Mouse (Mus musculus): Measurements from ENCODE around the gene Spata21.

Spata21 gene

DNA sequence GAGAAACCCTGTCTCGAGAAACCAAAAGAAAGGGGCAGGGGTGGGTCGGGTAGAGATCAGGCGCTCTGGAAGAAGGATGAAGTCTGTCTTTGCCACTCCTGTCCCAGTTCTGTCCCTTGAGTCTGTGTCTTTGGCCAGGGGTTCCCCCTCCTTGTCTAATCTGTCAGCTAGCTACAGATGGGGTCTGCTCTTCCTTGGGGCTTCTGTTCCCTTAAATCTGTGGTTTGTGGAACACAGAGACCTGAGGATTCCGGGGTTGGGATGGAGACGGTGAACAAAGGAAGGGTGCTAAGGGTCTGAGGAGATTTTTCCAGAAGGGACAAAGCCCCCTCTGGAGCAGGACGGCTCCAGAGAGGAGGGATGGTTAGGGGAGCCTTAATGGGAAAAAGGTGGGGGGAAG, at the start of gene Spata21:
TSS of gene Spata21 (plus strand) at position 301 of the 400 bp plus-strand sequence.
- no peak for DNase-seq (ENCODE audit: low read depth, low spot score)

DNA sequence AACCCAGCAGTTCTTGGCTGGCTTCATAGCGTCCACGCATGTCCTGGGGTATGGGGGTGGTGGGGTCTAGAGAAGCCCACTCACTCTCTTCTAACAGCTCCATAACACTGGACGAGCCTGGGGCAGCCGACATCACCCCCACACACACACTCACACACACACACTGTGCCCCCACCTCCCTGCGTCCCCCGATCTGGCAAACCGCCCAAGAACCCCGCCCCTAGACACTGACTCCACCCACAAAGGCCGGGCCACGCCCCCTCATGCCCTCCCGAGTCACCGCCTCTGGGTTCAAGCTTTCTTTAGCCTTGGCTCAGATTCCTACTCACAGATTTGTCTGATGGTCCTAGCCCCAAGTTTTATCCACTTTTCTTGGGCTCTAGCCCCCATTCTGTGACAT, 47.0 kb upstream of the Spata21 start:
- no peak for DNase-seq (ENCODE audit: low read depth, low spot score)

DNA sequence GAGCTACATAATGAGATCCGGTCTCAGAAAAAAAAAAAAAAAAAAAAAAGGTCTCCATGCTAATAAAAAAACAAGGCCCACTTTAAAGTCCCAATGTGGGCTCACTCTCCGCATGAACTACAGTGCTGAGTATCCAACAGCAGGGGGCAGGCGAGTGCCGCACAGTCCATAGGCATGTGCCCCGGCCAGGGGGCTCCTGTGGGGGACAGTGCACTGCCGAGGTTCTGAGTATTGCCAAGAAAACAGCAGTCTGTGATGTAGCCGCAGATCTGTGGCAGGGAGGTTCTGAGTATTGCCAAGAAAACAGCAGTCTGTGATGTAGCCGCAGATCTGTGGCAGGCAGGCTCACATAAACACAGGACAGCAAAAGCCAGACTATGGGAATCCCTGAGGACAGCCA, 43.3 kb upstream of the Spata21 start:
- DNase-seq (ENCODE audit: low read depth, low spot score): no peak

DNA sequence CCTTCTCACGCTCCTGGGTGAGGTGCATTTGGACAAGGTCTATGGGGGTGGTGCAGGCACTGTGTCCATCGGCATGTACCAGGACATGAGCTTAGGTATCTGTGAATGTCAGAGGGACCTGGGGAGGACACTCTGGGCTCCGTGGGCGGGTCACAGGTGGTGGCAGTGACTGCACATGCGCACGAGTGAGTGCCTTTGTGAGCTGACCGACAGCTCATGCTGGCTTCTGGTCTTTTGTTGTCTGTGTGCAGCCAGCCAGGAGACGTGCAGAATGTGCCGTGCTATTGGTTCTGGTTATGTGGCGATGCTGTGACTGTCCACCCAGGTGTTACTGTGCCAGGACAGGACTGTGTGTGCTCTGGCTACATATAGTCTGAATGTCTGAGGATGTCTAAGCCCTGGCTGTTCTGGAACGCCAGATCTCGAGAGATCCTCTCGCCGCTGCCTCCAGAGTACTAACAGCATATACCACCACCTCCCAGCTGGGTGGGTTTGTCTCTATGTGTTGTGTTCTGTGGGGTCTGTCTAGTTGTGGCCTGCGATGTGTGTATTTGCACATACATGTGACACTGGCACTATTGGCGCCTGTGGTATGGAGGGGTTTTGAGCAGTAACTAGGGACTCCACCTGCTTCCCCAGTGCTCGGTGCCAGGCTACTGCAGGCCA, 39.2 kb upstream of the Spata21 start:
- DNase-seq (ENCODE audit: low read depth, low spot score): no peak

DNA sequence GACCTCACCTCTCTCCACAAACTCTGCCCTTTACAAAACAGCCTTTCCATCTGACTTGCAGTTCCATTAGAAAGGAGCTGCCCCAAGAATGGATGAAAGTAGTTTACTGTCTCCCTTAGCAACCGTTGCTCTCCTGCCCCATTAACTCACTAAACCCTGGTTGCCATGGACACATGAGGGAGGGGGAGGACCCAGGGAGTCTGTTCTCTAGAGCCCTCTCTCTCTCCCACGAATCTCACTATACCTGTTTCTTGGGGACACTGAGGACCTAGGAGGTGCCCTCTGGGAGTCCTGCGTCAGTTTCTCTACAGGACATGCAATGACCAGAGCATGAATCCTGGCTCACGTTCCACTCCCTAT, 38.7 kb upstream of the Spata21 start:
- DNase-seq (ENCODE audit: low read depth, low spot score): no peak

DNA sequence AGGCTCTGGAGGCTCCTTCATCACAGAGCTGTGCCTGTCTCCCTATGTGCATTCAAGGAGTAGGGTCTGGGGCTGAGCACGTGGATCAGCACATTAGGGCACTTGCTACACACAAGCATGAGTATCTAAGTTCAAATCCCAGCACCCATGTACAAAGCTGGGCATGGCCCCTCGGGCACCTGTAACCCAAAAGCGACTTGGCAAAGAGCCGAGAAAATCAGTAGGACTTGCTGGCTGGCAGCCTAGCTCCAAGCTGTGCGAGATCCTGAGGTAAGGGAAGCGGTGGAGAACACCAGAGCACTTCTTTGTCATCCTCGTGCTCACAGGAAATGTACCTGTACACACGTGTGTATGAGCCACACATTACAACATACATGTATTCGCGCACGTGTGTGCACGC, 35.7 kb upstream of the Spata21 start:
- DNase-seq (ENCODE audit: low read depth, low spot score): no peak

DNA sequence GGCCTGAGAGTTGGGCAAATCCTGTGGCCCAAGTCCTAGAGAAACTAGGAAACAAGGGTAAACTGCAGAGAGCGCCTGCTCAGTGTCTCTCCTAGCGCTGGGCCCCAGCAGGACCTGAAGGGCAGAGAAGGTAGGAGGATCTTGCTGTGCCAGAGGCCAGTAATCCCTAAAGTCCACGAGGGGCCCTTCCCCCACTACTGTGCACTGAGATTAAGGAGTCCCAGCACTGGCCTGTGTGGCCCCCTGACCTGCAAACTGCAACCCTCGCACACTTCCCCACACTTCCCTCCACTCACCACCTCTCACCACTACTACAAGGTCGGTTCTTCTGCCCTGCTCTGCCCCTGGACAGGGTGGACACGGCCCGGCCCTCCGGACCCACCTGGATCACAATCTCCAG, 35.0 kb upstream of the Spata21 start:
- DNase-seq (ENCODE audit: low read depth, low spot score): no peak

DNA sequence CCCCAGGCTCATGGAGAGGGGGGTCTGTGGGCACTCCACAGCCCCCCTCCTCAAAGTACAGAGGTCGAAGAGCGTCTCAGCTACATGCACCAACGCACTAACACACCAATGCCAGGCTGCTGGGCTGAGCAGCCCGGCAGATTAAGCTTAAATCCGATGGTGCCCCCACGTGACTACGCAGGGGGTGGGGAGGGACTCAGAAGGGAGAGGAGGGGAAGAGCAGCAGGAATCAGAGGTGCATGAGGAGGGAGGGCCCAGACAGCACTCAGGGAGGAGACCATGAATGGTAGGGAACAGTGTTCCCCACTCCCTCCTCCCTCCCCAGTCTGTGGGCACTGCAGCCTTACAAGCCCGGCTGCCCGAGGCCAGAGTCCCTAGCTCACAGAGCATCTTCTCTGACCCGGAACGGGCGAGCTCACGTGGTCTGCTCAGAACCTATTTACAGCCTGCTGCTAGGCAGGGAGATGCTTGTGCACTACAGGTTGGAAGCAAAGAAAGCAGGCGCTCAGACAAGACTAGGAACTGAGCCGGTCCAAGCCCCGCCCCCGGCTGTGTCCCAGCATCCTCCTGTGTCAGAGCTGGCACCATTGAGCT, 34.5 kb upstream of the Spata21 start:
- DNase-seq (ENCODE audit: low read depth, low spot score): no peak

DNA sequence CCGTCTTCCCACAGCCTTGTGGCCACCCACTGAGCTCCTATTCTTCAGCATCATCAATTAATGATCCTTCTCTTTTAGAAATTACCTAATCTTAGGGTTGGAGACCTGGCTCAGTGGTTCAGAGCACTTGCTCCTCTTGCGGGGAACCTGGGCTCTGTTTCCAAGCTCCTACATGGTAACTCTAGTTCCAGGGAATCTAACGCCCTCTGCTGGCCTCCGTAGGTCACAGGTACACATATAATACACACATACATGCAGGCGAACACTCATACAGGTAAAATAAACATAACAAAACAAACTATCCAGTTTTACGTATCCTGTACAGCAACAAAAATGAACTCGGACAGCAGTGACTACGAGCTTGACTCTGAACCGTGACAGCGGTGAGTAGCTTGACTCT, 31.2 kb upstream of the Spata21 start:
- DNase-seq (ENCODE audit: low read depth, low spot score): no peak

DNA sequence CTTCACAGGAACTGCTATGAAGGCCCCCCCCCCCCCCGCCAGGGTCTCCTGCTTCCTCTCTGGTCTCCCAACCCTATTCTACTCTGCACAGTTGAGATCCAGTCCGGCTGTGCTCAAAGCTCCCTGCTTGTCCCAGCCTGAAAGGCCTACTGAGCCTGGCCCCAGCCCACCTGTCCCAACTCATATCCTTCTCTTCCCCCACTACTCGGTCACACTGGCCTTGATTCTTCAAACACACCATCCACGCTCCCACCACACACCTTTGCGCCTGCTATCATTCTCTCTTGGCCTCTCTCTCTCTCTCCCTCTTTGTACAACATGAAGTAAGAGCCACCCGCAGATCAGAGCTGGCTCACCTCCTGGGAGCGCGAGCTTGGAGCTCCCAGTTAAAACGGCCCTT, 29.3 kb upstream of the Spata21 start:
- DNase-seq (ENCODE audit: low read depth, low spot score): no peak

DNA sequence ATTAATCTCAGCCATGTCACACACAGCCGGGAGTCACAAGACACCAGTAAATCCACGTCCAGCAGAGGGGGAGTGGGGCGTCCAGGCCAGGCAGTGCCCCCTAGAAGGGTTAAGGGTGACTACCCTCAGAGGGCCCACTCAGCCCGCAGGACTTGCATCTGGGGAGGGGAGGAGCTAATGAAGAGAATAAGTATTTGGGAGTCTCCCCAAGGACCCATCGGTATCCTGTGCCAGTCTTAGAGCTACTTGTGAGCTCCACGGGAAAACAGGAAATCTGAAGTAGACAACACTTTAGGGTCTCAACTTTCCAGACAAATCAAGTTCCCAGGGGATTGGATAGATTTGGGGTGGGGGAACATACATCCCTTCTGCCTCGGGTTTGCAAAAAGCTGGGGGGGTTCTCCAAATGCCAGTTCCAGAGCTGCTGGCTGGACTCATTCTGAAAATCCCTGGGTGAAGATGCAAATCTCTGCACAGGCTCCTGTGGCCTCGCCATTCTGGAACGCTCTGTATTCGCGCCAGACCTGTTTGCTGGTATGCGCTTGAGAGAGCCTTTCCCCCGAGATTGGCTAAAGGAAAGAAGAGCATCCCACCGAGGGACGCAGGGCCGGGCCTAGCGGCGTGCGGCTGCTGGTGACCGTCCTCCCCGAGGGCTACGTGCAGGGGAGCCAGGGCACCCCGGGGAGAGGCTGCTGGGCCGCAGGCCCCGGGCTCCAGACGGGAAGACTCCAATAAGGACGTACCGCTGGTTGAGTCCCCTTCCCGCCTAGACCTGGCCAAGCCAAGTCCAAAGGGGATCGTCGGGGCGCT, 28.3 kb upstream of the Spata21 start:
- no peak for DNase-seq (ENCODE audit: low read depth, low spot score)

DNA sequence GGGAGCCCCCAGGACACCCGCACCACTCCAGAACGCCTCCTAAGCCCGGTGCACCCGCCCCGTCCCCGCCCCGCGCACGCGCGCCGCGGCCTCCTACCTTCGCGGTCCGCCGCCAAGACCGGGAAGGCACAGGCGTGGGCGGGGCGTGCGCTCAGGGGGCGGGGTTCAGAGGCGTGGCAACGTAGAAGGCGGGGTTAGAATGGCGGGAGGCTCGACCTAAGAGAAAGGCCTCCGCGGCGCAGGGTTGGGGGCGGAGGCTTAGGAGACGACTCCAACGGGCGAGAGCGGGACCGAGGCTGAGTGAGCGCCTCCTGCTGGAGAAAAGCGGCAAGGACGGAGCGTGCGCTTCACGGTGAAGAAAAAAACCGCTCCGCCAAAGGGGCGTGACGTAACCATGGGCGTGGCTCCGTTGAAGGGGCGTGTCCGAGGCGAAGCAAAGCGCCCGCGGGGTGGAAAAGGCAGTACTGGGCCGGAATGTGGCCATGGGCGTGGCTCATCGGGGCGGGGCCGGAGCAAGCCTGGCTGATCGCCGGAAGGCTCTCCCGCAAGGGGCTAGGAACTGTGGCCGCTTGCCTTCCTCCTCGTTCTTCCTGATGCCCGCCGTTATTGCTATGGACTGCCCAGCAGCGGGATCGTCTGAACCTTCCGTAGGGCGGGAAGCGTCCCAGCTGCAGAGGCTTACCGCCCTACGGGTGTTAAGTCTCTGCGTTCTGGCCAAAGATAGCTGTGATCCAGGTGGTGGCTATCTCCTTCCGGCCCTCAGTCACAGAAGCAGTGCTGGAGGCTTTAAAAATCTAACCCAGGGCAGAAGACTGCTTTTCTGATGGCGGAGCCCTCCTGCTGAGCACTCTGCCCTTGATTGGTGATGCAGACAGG, 27.5 kb upstream of the Spata21 start, which contains the start of gene Crocc:
TSS of gene Crocc (minus strand) at position 125 of the 876 bp plus-strand sequence.
- peak; percentile 93 for DNase-seq (ENCODE audit: low read depth, low spot score)

DNA sequence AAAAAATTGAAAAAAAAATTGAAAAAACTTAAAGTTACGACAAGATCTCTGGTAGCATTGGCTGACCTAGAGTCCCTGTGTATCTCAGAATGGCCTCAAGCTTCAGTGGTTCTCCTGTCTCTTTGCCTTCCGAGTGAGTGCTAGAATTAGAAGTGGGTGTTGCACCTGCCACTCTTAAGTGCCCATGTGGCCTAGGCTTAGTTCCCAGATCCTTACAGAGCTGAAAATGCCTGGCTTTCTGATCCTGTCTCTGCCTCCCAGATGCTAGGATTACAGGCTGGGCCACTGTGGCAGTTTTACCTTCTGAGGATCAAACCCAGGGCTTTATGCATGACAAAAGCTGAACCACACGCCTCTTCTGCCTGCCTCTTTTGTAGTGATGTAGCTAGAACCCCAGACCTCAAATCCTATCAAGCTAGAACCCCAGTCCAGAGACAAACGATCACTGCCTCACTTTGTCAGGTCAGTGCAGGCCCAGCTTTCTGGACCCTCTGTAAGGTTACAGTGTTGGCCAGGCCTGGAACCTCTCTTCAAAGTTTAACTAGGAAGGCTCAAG, 24.0 kb upstream of the Spata21 start:
- DNase-seq (ENCODE audit: low read depth, low spot score): no peak

DNA sequence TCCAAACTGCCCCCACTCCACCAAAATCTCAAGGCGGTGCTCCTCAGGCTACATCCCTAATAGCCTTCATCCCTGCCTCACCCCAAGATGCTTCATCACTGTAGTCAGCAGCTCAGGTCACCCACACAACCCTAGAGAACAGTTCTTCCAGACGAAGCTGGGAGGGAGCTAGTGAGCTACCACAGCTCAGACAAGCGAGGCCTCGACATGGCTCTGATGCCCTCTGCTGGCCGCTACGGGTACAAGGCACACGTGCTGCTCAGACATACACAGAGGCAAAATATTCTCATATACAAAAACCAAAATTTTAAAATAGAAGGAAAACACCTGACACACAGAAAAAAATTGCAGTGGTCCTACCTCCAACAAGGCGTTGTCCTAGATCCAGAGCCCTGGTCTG, 23.0 kb upstream of the Spata21 start:
- peak; percentile 66 for DNase-seq (ENCODE audit: low read depth, low spot score)

DNA sequence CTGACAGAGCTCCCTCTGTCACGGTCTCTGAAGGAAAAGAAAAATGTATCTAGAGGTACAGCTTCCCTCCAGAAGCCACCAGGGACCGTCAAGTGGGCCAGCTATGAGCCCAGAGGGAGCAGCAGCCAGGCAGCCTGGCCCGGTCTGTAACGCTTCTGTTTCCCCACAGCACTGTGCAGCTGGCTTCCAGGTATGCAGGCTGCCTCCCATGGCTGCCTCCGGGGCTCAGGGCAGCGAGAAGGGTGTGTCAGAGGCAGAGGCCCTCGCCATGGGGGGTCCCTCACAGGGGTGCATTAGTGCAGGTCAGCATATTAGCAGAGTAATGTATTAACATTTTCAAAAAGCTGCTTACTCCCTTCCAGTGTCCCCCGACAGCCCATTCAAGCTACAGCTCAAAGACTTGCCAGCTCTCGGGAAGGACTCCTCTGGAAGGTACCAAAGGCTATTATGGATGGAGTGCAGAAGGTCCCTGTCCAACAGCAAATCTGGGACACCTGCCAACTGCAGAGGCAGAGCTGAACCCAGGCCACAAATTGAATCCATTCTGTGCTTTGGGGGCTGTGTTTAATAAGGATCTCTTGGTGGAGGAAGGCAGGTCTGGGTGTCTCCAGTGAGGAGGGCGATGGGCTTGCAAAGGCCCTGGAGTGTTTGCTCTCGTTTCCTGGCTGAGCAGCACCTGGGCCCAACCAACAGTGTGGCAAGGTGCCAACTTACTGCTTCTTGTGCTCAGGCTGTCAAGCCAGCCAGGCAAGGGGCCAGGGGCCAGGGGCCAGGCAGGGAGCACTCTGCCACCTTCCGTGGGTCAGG, 21.2 kb upstream of the Spata21 start:
- DNase-seq (ENCODE audit: low read depth, low spot score): no peak

DNA sequence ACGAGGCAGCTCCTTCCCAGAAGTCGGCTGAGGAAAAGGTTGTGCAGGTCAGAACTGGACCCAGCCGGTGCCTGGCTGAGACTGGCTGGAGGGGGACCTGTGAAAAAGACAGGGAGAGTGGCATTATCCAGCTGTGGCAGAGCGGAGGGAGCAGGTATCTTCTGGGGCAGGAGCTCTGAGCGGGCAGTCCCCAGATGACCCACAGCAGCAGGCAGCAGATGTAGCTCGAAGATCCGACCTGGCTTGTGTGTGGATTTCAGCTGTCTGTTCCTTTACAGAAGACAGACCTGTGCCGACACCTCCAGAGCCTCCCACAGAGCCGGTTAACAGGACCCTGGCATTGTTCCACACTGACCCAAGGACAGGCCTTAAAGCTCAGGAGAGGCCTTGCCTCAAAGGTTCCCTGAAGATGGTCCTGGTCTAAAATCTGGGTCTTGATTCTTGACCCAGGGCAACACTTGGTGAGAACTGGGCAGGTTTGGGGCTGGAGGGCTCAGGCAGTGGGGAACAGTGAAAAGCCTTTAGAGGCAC, 20.6 kb upstream of the Spata21 start:
- DNase-seq (ENCODE audit: low read depth, low spot score): no peak

DNA sequence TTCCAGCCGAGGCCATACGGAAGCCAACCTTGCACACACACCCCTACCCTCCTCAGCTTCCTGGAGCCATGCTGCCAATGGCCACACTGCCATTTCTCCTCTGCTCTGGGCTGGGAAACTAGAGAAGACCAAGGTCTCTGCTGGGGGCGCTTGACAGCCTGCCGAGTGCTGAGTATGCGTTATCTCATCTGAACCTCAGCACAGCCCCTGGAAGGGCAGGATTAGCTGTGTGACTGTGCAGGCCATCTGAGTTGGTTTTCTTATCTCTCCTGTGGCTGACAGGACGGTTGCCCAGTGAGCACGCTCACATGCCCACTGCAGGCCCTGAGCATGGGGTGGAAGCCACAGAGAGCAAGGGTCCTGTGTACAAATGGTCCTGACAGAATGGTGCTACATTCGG, 19.5 kb upstream of the Spata21 start:
- no peak for DNase-seq (ENCODE audit: low read depth, low spot score)

DNA sequence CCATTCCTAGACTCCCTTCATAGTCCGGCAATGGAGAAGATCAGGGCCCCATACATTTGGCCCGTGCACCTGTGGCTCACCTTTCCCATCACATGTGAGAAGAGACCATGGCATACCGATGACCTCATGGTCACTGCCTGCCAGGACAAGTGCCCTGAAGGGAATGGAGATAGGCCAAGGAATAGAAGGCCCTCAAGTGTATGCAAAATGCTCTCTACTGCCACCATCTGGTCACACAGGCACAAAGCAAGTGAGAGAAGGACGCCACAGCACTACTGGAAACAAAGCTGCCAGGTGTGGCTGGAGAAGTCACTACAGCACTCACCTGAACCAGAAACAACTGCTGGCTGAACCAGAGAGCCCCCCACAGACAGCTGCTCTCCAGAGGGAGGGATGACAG, 18.4 kb upstream of the Spata21 start:
- DNase-seq (ENCODE audit: low read depth, low spot score): no peak

DNA sequence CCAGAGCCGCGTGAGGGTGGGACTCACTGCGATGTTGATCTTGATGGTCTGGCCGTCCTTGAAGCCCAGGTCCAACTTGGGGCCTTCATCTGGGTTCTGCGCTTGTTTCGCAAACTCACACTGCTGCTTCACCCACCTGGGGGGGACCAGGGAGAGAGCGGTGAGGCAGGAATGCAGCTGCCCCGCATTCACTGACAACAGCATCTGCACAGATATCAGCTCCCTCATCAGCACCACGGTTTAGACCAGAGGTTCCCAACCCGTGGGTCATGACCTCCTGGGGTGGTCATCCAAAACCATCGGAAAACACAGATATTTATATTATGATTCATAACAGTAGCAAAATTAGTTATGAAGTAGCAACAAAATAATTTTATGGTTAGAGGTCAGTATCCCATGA, 15.6 kb upstream of the Spata21 start:
- no peak for DNase-seq (ENCODE audit: low read depth, low spot score)

DNA sequence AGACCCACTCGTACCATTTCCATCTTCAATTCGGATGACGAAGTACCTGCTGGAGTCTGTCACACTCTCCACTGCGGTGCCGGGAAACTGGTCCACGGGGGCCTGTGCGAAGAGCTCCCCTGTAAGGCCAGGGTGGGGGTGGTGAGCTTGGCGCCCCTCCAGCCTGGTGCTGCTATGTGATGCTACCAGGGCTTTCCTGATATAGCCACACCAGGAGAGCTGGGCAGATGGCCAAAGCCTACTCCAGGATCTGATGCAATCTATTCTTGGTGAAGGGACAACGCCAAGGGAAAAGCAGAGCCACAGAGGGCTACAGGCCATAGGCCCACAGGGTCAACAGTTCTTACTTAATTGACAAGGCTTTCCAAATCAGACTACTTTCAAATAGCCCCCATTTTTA, 14.5 kb upstream of the Spata21 start:
- DNase-seq (ENCODE audit: low read depth, low spot score): no peak

DNA sequence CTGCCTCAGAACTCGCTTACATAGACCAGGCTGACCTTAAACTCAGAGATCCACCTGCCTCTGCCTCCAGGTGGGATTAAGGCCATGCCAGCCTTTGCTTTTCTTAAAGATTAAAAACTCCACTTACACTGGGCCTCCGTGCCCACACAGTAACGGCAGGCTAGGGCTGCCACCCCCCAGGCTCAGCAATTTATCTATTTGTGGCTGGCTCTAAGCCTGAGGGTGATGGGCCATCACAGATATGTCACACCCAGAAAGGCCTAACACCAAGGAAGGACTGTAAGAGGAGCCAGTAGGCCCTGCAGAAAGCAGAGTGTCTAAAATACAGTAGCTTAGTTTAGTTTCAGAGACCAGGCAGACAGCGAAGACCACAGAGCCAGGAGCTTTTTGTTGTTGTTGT, 14.0 kb upstream of the Spata21 start:
- DNase-seq (ENCODE audit: low read depth, low spot score): no peak
